Mouse (Mus musculus) stomach, postnatal 0 days (tissue): ENCODE measurements around the gene Tlcd2.

Source experiments
- CTCF ChIP-seq: IDR thresholded peaks from 2 replicates; pipeline ENCODE4 v1.5.1; 2016; ENCODE audit warnings: antibody characterized with exemption, low read depth, mild to moderate bottlenecking, moderate library complexity
- EP300 ChIP-seq: optimal IDR thresholded peaks from 2 replicates; pipeline ENCODE3; 2016; ENCODE audit warnings: antibody characterized with exemption

- TF ChIP-seq CTCF (no peak), EP300 (no peak)
Observed at GRCm38 (mm10) chr11:75424459-75424858, 37.1 kb upstream of the Tlcd2 start.
